Mouse (Mus musculus) kidney, adult 2 months (tissue): ENCODE measurements around the gene Fars2.

ENCODE experiments used
- CTCF ChIP-seq: fragments of 200-500 bp; conservative IDR thresholded peaks from 2 replicates; pipeline ENCODE4 v1.5.1; 2011; ENCODE audit warnings: low read depth, mild to moderate bottlenecking, control low read depth, low read length, moderate library complexity, mixed read lengths; ENCODE audit not compliant: insufficient read depth, insufficient read length
- POLR2A ChIP-seq: fragments of 200-500 bp; IDR thresholded peaks from one replicate; pipeline ENCODE4 v1.6.1; 2011; ENCODE audit warnings: low read depth, low read length, control low read depth

- TF ChIP-seq POLR2A (no peak), CTCF (no peak)
These were observed 153.7 kb downstream of the Fars2 start for GRCm38 (mm10) chr13:36270867-36271266.
